Mouse (Mus musculus): ENCODE results near the gene Lrrc46. TPM values are rescaled to one million over a fixed set of nuclear protein-coding genes. Genes with fewer than 3 reads are reported as not detected.

Lrrc46 gene
- polyA plus RNA-seq, 1 experiment from 2014 or later, result 1.5 TPM

- 45% methylated on average over 8 of the region's 8 CpGs for WGBS
- H3K36me3 ChIP-seq (ENCODE audit: insufficient read depth), result no peaks in the 10 kb centered on the region
- H3K4me1 ChIP-seq (ENCODE audit: insufficient read depth), result 0 out of 2 replicates have a peak, but pooled peaks cover 2% of the 10 kb centered on the region
- H3K9ac ChIP-seq, result no peak overlapping the region
- ATAC-seq (ENCODE audit: insufficient read depth), result no peak
- H3K4me2 ChIP-seq, result no peak overlapping the region
- no peak overlapping the region for H3K4me3 ChIP-seq (ENCODE audit: low read depth, low read length)
- no peak overlapping the region for H3K27ac ChIP-seq (ENCODE audit: low read depth)
- no peak for DNase-seq
- no peak for TF ChIP-seq CTCF (IDR thresholded peaks at IDR 0.05; ENCODE audit: low read depth)
- H3K27me3 ChIP-seq (ENCODE audit: insufficient read depth, low read length), result peaks cover 8% of the 10 kb centered on the region
- H3K9me3 ChIP-seq (ENCODE audit: low read depth, low read length), result no peaks in the 10 kb centered on the region
Observed at GRCm38 (mm10) chr11:97009198-97009790, 31.9 kb downstream of the Lrrc46 start.

DNA sequence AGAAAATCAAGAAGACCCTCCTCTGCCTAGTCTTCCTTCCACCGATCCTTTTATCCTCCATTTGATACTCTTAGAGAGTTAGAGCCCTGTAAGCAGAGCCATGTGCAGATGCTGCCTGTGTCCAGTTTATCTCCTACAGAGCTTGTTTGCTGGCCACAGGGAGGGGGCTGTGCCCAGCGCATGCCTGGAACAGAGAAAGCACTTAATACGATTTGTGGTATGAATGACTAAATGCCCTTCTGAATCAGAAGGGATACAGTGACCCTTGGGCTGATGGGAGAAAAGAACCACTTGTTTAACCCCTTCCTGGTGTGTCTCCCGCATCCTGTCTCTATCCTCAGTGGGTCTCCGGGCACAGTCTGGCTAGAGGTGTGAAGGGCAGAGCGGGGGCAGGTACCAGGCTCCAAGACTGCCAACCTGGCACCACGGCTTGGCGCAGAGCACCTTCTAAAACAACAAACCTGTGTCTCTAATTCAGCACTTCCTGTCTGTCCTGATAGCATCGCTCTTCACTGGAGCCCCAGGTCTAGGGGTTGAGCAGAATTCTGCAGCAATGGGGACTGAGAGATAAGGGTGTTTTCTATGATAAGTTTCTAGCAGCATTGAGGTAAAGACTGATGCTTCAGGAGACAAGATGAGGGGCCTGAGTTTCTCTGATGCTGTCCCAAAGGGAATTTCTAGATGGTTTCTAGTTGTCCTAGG lies 34.0 kb downstream of the Lrrc46 start:
- 42% methylated on average over 9 of the region's 9 CpGs for WGBS
- peaks cover 8% of the 10 kb centered on the region for H3K27me3 ChIP-seq (ENCODE audit: insufficient read depth, low read length)

DNA sequence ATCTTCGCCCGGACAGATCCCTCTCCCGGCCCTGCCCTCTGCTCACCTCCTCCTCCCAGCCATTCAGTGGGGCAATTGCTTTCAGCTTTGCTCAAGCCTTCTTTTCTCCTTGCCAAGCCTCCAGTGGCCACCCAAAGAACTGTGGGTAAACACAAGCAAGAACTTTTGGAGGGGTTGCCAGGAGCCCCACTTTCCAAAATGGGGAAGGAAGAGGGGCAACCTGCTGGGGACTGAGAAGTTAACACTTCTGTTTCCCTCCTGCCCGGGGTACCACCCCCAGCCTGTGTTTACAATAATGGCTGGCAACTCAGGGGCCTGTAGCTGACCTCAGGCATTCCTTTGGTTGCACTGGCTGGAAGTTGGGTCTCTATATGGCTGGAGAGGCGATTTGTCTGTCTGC lies 38.0 kb downstream of the Lrrc46 start:
- no peak for ATAC-seq (ENCODE audit: insufficient read depth)
- no peak for DNase-seq
- Histone ChIP-seq H3K36me3 (ENCODE audit: insufficient read depth) (no peaks in the 10 kb centered on the region), H3K4me1 (ENCODE audit: insufficient read depth) (no peaks in the 10 kb centered on the region; the same call in 1 of the 2 replicates), H3K27me3 (ENCODE audit: insufficient read depth, low read length) (peaks cover 5% of the 10 kb centered on the region; the same call in 1 of the 2 replicates), H3K4me2 (no peak overlapping the region), H3K4me3 (ENCODE audit: low read depth, low read length) (no peak overlapping the region), H3K9ac (no peak overlapping the region), H3K9me3 (ENCODE audit: low read depth, low read length) (no peaks in the 10 kb centered on the region), H3K27ac (ENCODE audit: low read depth) (no peak overlapping the region)
- no peak for TF ChIP-seq CTCF (IDR thresholded peaks at IDR 0.05; ENCODE audit: low read depth)
- 31% methylated on average over 5 of the region's 5 CpGs for WGBS

More for the DNA sequence above, 34.0 kb downstream of the Lrrc46 start:
- no peak overlapping the region for H3K27ac ChIP-seq (ENCODE audit: low read depth)
- H3K9ac ChIP-seq, result no peak overlapping the region
- H3K36me3 ChIP-seq (ENCODE audit: insufficient read depth), result no peaks in the 10 kb centered on the region
- no peaks in the 10 kb centered on the region for H3K9me3 ChIP-seq (ENCODE audit: low read depth, low read length)
- ATAC-seq (ENCODE audit: insufficient read depth) (no peak), DNase-seq (no peak)
- no peak for TF ChIP-seq CTCF (IDR thresholded peaks at IDR 0.05; ENCODE audit: low read depth)
- H3K4me1 ChIP-seq (ENCODE audit: insufficient read depth), result no peaks in the 10 kb centered on the region; the same call in 1 of the 2 replicates
- no peak overlapping the region for H3K4me3 ChIP-seq (ENCODE audit: low read depth, low read length)
- H3K4me2 ChIP-seq, result no peak overlapping the region

- DNase-seq (peak; percentile 37), ATAC-seq (ENCODE audit: insufficient read depth) (no peak)
- H3K9me3 ChIP-seq (ENCODE audit: low read depth, low read length), result no peaks in the 10 kb centered on the region
- peaks cover 14% of the 10 kb centered on the region; the same call in 1 of the 2 replicates for H3K4me1 ChIP-seq (ENCODE audit: insufficient read depth)
- H3K9ac ChIP-seq, result peak overlapping the region; percentile 45
- WGBS, result 11% methylated on average over 30 of the region's 30 CpGs
- peak overlapping the region; percentile 59 for H3K4me2 ChIP-seq
- H3K36me3 ChIP-seq (ENCODE audit: insufficient read depth), result no peaks in the 10 kb centered on the region
- no peak for TF ChIP-seq CTCF (IDR thresholded peaks at IDR 0.05; ENCODE audit: low read depth)
- peaks cover 5% of the 10 kb centered on the region; the same call in 1 of the 2 replicates for H3K27me3 ChIP-seq (ENCODE audit: insufficient read depth, low read length)
- H3K4me3 ChIP-seq (ENCODE audit: low read depth, low read length), result peak overlapping the region; percentile 21
- H3K27ac ChIP-seq (ENCODE audit: low read depth), result no peak overlapping the region
Observed at GRCm38 (mm10) chr11:96997380-96997956, 43.7 kb downstream of the Lrrc46 start.

DNA sequence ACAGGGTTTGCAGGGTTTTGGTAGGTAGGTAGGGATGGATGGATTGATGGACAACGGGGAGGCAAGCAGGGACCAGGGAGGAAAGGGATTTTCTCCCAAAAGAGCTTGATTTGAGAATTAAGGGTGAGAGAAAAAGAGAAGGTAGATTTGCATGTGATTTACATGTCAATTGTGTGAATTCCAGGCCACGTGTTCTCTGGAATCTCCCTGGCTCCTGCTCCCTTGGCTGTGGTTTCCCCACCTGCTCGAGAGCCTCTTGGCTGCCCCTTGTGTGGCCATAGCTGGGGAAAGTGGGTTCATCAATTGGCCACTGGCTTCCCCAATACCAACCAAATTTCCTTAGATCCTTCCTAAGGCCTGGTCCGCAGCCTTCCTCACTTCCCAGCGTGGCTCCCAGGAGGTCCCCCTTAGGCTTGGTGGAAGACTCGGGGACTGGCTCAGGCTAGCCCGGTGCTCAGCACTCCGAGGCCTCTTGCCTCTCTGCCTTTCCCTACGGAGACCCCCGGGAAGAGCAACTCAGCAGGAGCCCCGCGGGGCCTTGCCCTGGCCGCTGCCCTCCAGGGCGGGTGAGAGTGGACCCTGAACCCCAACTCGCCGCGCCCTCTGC lies 44.3 kb downstream of the Lrrc46 start:
- DNase-seq (no peak), ATAC-seq (ENCODE audit: insufficient read depth) (no peak)
- Histone ChIP-seq H3K4me1 (ENCODE audit: insufficient read depth) (peaks cover 14% of the 10 kb centered on the region; the same call in 1 of the 2 replicates), H3K9me3 (ENCODE audit: low read depth, low read length) (no peaks in the 10 kb centered on the region), H3K27me3 (ENCODE audit: insufficient read depth, low read length) (peaks cover 5% of the 10 kb centered on the region; the same call in 1 of the 2 replicates), H3K36me3 (ENCODE audit: insufficient read depth) (no peaks in the 10 kb centered on the region), H3K4me2 (peak overlapping the region; percentile 59), H3K9ac (peak overlapping the region; percentile 45), H3K27ac (ENCODE audit: low read depth) (no peak overlapping the region), H3K4me3 (ENCODE audit: low read depth, low read length) (peak overlapping the region; percentile 21)
- TF ChIP-seq CTCF (IDR thresholded peaks at IDR 0.05; ENCODE audit: low read depth), result no peak
- 28% methylated on average over 17 of the region's 17 CpGs for WGBS

GRCm38 (mm10) chr11:96995836-96996772 lies 45.1 kb downstream of the Lrrc46 start:
- Histone ChIP-seq H3K9me3 (ENCODE audit: low read depth, low read length) (no peaks in the 10 kb centered on the region), H3K36me3 (ENCODE audit: insufficient read depth) (no peaks in the 10 kb centered on the region), H3K27me3 (ENCODE audit: insufficient read depth, low read length) (peaks cover 5% of the 10 kb centered on the region; the same call in 1 of the 2 replicates), H3K4me3 (ENCODE audit: low read depth, low read length) (no peak overlapping the region), H3K4me2 (no peak overlapping the region), H3K9ac (no peak overlapping the region), H3K27ac (ENCODE audit: low read depth) (no peak overlapping the region), H3K4me1 (ENCODE audit: insufficient read depth) (peaks cover 17% of the 10 kb centered on the region; the same call in 1 of the 2 replicates)
- ATAC-seq (ENCODE audit: insufficient read depth) (no peak), DNase-seq (no peak)
- TF ChIP-seq CTCF (IDR thresholded peaks at IDR 0.05; ENCODE audit: low read depth), result no peak
- WGBS, result 70% methylated on average over 15 of the region's 15 CpGs
